Mouse (Mus musculus) forebrain, postnatal 0 days (tissue): ENCODE data around the gene Cd36. TPM values are rescaled to one million over a fixed set of nuclear protein-coding genes. Genes with fewer than 3 reads are reported as not detected.

Experiments
- ATAC-seq: fragments of 200-750 bp; cut with Nextera tagmentation; 2 replicates; pipeline ENCODE4 v1.8.0; 2017; ENCODE audit warnings: mild to moderate bottlenecking, moderate library complexity
- DNase-seq: peaks from one replicate; pipeline ENCODE4 v3.0.0-alpha.2; 2015
- H3K27ac ChIP-seq: fragments of 300-500 bp; sonication (generic); 2 replicates; pipeline ENCODE4 v1.5.1; 2014; ENCODE audit warnings: low read depth, mild to moderate bottlenecking, antibody characterized with exemption, low read length, moderate library complexity, mixed read lengths
- H3K27me3 ChIP-seq: fragments of 300-500 bp; sonication (generic); 2 replicates; pipeline ENCODE4 v1.6.1; 2014; ENCODE audit warnings: mild to moderate bottlenecking, low read length, mixed read lengths; ENCODE audit not compliant: insufficient read depth
- H3K36me3 ChIP-seq: fragments of 300-500 bp; sonication (generic); 2 replicates; pipeline ENCODE4 v1.6.1; 2014; ENCODE audit warnings: mild to moderate bottlenecking, moderate library complexity; ENCODE audit not compliant: insufficient read depth
- H3K4me1 ChIP-seq: fragments of 300-500 bp; sonication (generic); 2 replicates; pipeline ENCODE4 v1.6.1; 2014; ENCODE audit warnings: antibody characterized with exemption; ENCODE audit not compliant: insufficient read depth
- H3K4me2 ChIP-seq: fragments of 300-500 bp; sonication (generic); 2 replicates; pipeline ENCODE4 v1.6.1; 2014; ENCODE audit warnings: low read depth, mild to moderate bottlenecking, moderate library complexity
- H3K4me3 ChIP-seq: fragments of 300-500 bp; sonication (generic); 2 replicates; pipeline ENCODE4 v1.5.1; 2014; ENCODE audit warnings: low read depth, low read length, mixed read lengths
- H3K9ac ChIP-seq: fragments of 300-500 bp; sonication (generic); 2 replicates; pipeline ENCODE4 v1.6.1; 2014; ENCODE audit warnings: mild to moderate bottlenecking
- H3K9me3 ChIP-seq: fragments of 300-500 bp; sonication (generic); 2 replicates; pipeline ENCODE4 v1.6.1; 2016; ENCODE audit warnings: low read length
- CTCF ChIP-seq: sonication (generic); IDR thresholded peaks from 2 replicates; pipeline ENCODE4 v1.5.1; 2016; ENCODE audit warnings: antibody characterized with exemption, control low read depth, low read depth
- WGBS: fragments of 180-500 bp; shearing (Covaris S2); extraction: QIAGEN DNeasy Blood & Tissue Kit; methylation state at CpG from one replicate; pipeline ENCODE4 v1.1.7; 2014; 5-methylcytosine and 5-hydroxymethylcytosine counted together
- polyA plus RNA-seq: library from polyadenylated mRNA; unstranded; fragments of >200 nt; fragmentation: Nextera tagmentation; extraction: Ambion mirVana; gene quantifications from 2 replicates; pipeline ENCODE4 v1.2.1, GENCODE M21; 2015
- total RNA-seq: library from RNA; depleted of rRNA; stranded (reverse); fragments of >200 nt; gene quantifications from 2 replicates; pipeline ENCODE4 v1.2.3, GENCODE M21; 2014; rRNA removed

Cd36 gene
- total and polyA plus RNA-seq, 2 experiments from 2014 or later: 1.0 to 3.0 TPM

GRCm38 (mm10) chr5:17747143-17747542 lies 141.5 kb downstream of the Cd36 start:
- 35% methylated on average over 5 of the region's 5 CpGs for WGBS
- TF ChIP-seq CTCF: no peak
- Histone ChIP-seq H3K9ac (no peak overlapping the region), H3K9me3 (no peaks in the 10 kb centered on the region), H3K4me3 (no peak overlapping the region), H3K4me2 (no peak overlapping the region), H3K27ac (no peak overlapping the region), H3K36me3 (no peaks in the 10 kb centered on the region), H3K27me3 (no peaks in the 10 kb centered on the region), H3K4me1 (no peaks in the 10 kb centered on the region)
- DNase-seq (no peak), ATAC-seq (no peak)

- DNase-seq (no peak), ATAC-seq (no peak)
- no peak overlapping the region for H3K27ac ChIP-seq
- H3K36me3 ChIP-seq: no peaks in the 10 kb centered on the region
- no peak overlapping the region for H3K4me3 ChIP-seq
- H3K4me2 ChIP-seq: no peak overlapping the region
- H3K9ac ChIP-seq: no peak overlapping the region
- TF ChIP-seq CTCF: no peak
- no peaks in the 10 kb centered on the region for H3K4me1 ChIP-seq
- no peaks in the 10 kb centered on the region for H3K9me3 ChIP-seq
- H3K27me3 ChIP-seq: no peaks in the 10 kb centered on the region
Measured at GRCm38 (mm10) chr5:17746520-17746919, 142.1 kb downstream of the Cd36 start.

- TF ChIP-seq CTCF: no peak
- no peak overlapping the region for H3K27ac ChIP-seq
- DNase-seq: no peak
Measured at GRCm38 (mm10) chr5:17739805-17740204, 148.8 kb downstream of the Cd36 start.

More at GRCm38 (mm10) chr5:17739805-17740204, 148.8 kb downstream of the Cd36 start:
- Histone ChIP-seq H3K9ac (no peak overlapping the region), H3K4me1 (no peaks in the 10 kb centered on the region), H3K27me3 (no peaks in the 10 kb centered on the region), H3K9me3 (no peaks in the 10 kb centered on the region), H3K4me3 (no peak overlapping the region), H3K36me3 (no peaks in the 10 kb centered on the region), H3K4me2 (no peak overlapping the region)
- no peak for ATAC-seq
- 41% methylated on average over 3 of the region's 3 CpGs for WGBS

Other genes with a start within 250 kb of the Cd36 start
- not detected in 2 replicates for gene Gnat3, start 73.7 kb upstream of the Cd36 start, total RNA-seq
- not detected in 2 replicates for gene Gnat3, start 73.7 kb upstream of the Cd36 start, polyA plus RNA-seq